Mouse (Mus musculus): ENCODE results near the gene Bmpr1b. TPM values are rescaled to one million over a fixed set of nuclear protein-coding genes. Genes with fewer than 3 reads are reported as not detected.
A peak's percentile ranks its signal among the peaks of the same experiment; 100 is the strongest.

The Bmpr1b gene
- polyA plus RNA-seq, 1 experiment from 2014 or later = 1.9 TPM

- Histone ChIP-seq H3K9ac (replicated peaks; ENCODE audit: low read depth) (no peak overlapping the region), H3K4me2 (replicated peaks; ENCODE audit: low read depth, low read length) (no peak overlapping the region), H3K4me1 (ENCODE audit: insufficient read depth, low read depth, low read length) (no peaks in the 10 kb centered on the region), H3K4me3 (ENCODE audit: low read depth, low read length) (no peak overlapping the region), H3K36me3 (ENCODE audit: insufficient read depth, low read length) (no peaks in the 10 kb centered on the region), H3K9me3 (ENCODE audit: low read length) (no peaks in the 10 kb centered on the region), H3K27ac (ENCODE audit: low read length) (no peak overlapping the region), H3K27me3 (replicated peaks; ENCODE audit: insufficient read depth, low read length) (no peaks in the 10 kb centered on the region)
- no peak for TF ChIP-seq CTCF (IDR thresholded peaks at IDR 0.05)
- DNase-seq (ENCODE audit: low spot score) = no peak
- no peak for ATAC-seq
- WGBS = 69% methylated on average over 4 of the region's 4 CpGs
Measured at GRCm38 (mm10) chr3:141966244-141966643, 203.0 kb downstream of the Bmpr1b start.

GRCm38 (mm10) chr3:141952931-141953330, 216.3 kb downstream of the Bmpr1b start:
- Histone ChIP-seq H3K4me3 (ENCODE audit: low read depth, low read length) (no peak overlapping the region), H3K4me2 (replicated peaks; ENCODE audit: low read depth, low read length) (no peak overlapping the region), H3K4me1 (ENCODE audit: insufficient read depth, low read depth, low read length) (no peaks in the 10 kb centered on the region), H3K36me3 (ENCODE audit: insufficient read depth, low read length) (no peaks in the 10 kb centered on the region), H3K9me3 (ENCODE audit: low read length) (no peaks in the 10 kb centered on the region), H3K27ac (ENCODE audit: low read length) (no peak overlapping the region), H3K9ac (replicated peaks; ENCODE audit: low read depth) (no peak overlapping the region), H3K27me3 (replicated peaks; ENCODE audit: insufficient read depth, low read length) (no peaks in the 10 kb centered on the region)
- TF ChIP-seq CTCF (IDR thresholded peaks at IDR 0.05) = no peak
- TF ChIP-seq EP300 (IDR thresholded peaks at IDR 0.05) = no peak
- no peak for ATAC-seq
- no peak for DNase-seq (ENCODE audit: low spot score)
- WGBS = 43% methylated on average over 6 of the region's 6 CpGs

- H3K4me1 ChIP-seq (ENCODE audit: insufficient read depth, low read depth, low read length) = no peaks in the 10 kb centered on the region
- DNase-seq (ENCODE audit: low spot score) (no peak), ATAC-seq (no peak)
- 55% methylated on average over 8 of the region's 8 CpGs for WGBS
- no peaks in the 10 kb centered on the region for H3K9me3 ChIP-seq (ENCODE audit: low read length)
- H3K9ac ChIP-seq (replicated peaks; ENCODE audit: low read depth) = no peak overlapping the region
- no peaks in the 10 kb centered on the region for H3K36me3 ChIP-seq (ENCODE audit: insufficient read depth, low read length)
- no peak overlapping the region for H3K4me3 ChIP-seq (ENCODE audit: low read depth, low read length)
- H3K27me3 ChIP-seq (replicated peaks; ENCODE audit: insufficient read depth, low read length) = no peaks in the 10 kb centered on the region
- no peak for TF ChIP-seq EP300 (IDR thresholded peaks at IDR 0.05)
- TF ChIP-seq CTCF (IDR thresholded peaks at IDR 0.05) = no peak
- H3K4me2 ChIP-seq (replicated peaks; ENCODE audit: low read depth, low read length) = no peak overlapping the region
- H3K27ac ChIP-seq (ENCODE audit: low read length) = no peak overlapping the region
Measured at GRCm38 (mm10) chr3:141950642-141951041, 218.6 kb downstream of the Bmpr1b start.

GRCm38 (mm10) chr3:141948506-141948905, 220.7 kb downstream of the Bmpr1b start:
- H3K4me1 ChIP-seq (ENCODE audit: insufficient read depth, low read depth, low read length) = no peaks in the 10 kb centered on the region
- no peak overlapping the region for H3K27ac ChIP-seq (ENCODE audit: low read length)
- 90% methylated on average over 1 of the region's 1 CpGs for WGBS
- TF ChIP-seq CTCF (IDR thresholded peaks at IDR 0.05) (no peak), EP300 (IDR thresholded peaks at IDR 0.05) (no peak)
- ATAC-seq (no peak), DNase-seq (ENCODE audit: low spot score) (no peak)
- no peaks in the 10 kb centered on the region for H3K9me3 ChIP-seq (ENCODE audit: low read length)
- H3K4me3 ChIP-seq (ENCODE audit: low read depth, low read length) = no peak overlapping the region
- no peaks in the 10 kb centered on the region for H3K27me3 ChIP-seq (replicated peaks; ENCODE audit: insufficient read depth, low read length)
- H3K36me3 ChIP-seq (ENCODE audit: insufficient read depth, low read length) = no peaks in the 10 kb centered on the region
- H3K4me2 ChIP-seq (replicated peaks; ENCODE audit: low read depth, low read length) = no peak overlapping the region
- H3K9ac ChIP-seq (replicated peaks; ENCODE audit: low read depth) = no peak overlapping the region

- 48% methylated on average over 3 of the region's 3 CpGs for WGBS
Measured at GRCm38 (mm10) chr3:141948096-141948495, 221.1 kb downstream of the Bmpr1b start.

GRCm38 (mm10) chr3:141946846-141947245, 222.4 kb downstream of the Bmpr1b start:
- Histone ChIP-seq H3K9ac (replicated peaks; ENCODE audit: low read depth) (no peak overlapping the region), H3K27me3 (replicated peaks; ENCODE audit: insufficient read depth, low read length) (no peaks in the 10 kb centered on the region), H3K27ac (ENCODE audit: low read length) (no peak overlapping the region), H3K4me2 (replicated peaks; ENCODE audit: low read depth, low read length) (no peak overlapping the region), H3K36me3 (ENCODE audit: insufficient read depth, low read length) (no peaks in the 10 kb centered on the region), H3K9me3 (ENCODE audit: low read length) (no peaks in the 10 kb centered on the region), H3K4me1 (ENCODE audit: insufficient read depth, low read depth, low read length) (no peaks in the 10 kb centered on the region), H3K4me3 (ENCODE audit: low read depth, low read length) (no peak overlapping the region)
- TF ChIP-seq CTCF (IDR thresholded peaks at IDR 0.05) (no peak), EP300 (IDR thresholded peaks at IDR 0.05) (no peak)
- no peak for ATAC-seq
- DNase-seq (ENCODE audit: low spot score) = no peak
- 79% methylated on average over 2 of the region's 2 CpGs for WGBS

More at GRCm38 (mm10) chr3:141948096-141948495, 221.1 kb downstream of the Bmpr1b start:
- H3K9ac ChIP-seq (replicated peaks; ENCODE audit: low read depth) = no peak overlapping the region
- no peak overlapping the region for H3K4me3 ChIP-seq (ENCODE audit: low read depth, low read length)
- H3K9me3 ChIP-seq (ENCODE audit: low read length) = no peaks in the 10 kb centered on the region
- ATAC-seq (no peak), DNase-seq (ENCODE audit: low spot score) (peak; percentile 39)
- no peak overlapping the region for H3K4me2 ChIP-seq (replicated peaks; ENCODE audit: low read depth, low read length)
- no peaks in the 10 kb centered on the region for H3K4me1 ChIP-seq (ENCODE audit: insufficient read depth, low read depth, low read length)
- H3K27me3 ChIP-seq (replicated peaks; ENCODE audit: insufficient read depth, low read length) = no peaks in the 10 kb centered on the region
- TF ChIP-seq EP300 (IDR thresholded peaks at IDR 0.05) = no peak
- TF ChIP-seq CTCF (IDR thresholded peaks at IDR 0.05) = no peak
- no peaks in the 10 kb centered on the region for H3K36me3 ChIP-seq (ENCODE audit: insufficient read depth, low read length)
- H3K27ac ChIP-seq (ENCODE audit: low read length) = no peak overlapping the region

GRCm38 (mm10) chr3:141943317-141943742, 225.9 kb downstream of the Bmpr1b start:
- no peak for ATAC-seq
- no peak overlapping the region for H3K4me2 ChIP-seq (replicated peaks; ENCODE audit: low read depth, low read length)
- no peaks in the 10 kb centered on the region for H3K27me3 ChIP-seq (replicated peaks; ENCODE audit: insufficient read depth, low read length)
- WGBS = 90% methylated on average over 3 of the region's 3 CpGs
- H3K9me3 ChIP-seq (ENCODE audit: low read length) = no peaks in the 10 kb centered on the region
- no peaks in the 10 kb centered on the region for H3K4me1 ChIP-seq (ENCODE audit: insufficient read depth, low read depth, low read length)
- TF ChIP-seq EP300 (IDR thresholded peaks at IDR 0.05) (no peak), CTCF (IDR thresholded peaks at IDR 0.05) (no peak)
- DNase-seq (ENCODE audit: low spot score) = no peak
- no peak overlapping the region for H3K9ac ChIP-seq (replicated peaks; ENCODE audit: low read depth)
- H3K4me3 ChIP-seq (ENCODE audit: low read depth, low read length) = no peak overlapping the region
- H3K27ac ChIP-seq (ENCODE audit: low read length) = no peak overlapping the region
- H3K36me3 ChIP-seq (ENCODE audit: insufficient read depth, low read length) = no peaks in the 10 kb centered on the region

Measured in lung, postnatal 0 days (tissue).